Mouse (Mus musculus): ENCODE results near the gene Ggt6. TPM values are rescaled to one million over a fixed set of nuclear protein-coding genes. Genes with fewer than 3 reads are reported as not detected.

Ggt6 gene
- under 1 TPM; 0.18 to 0.38 TPM for total RNA-seq (2021)
- long read RNA-seq, experiment 1 = 0 reads
- long read RNA-seq, experiment 2 = 0 reads

GRCm38 (mm10) chr11:72434963-72435693 lies at the start of gene Ggt6:
TSS of gene Ggt6 (plus strand) at chr11:72435526.
- DNase-seq = no peak
- intact Hi-C loops (cut with DNase I; ENCODE audit: low total_unique reads) = loop anchor here (5.0 kb wide), 2 partner anchors 127 to 208 kb away; no protein-coding TSS in a partner anchor

- intact Hi-C loops (cut with DNase I; ENCODE audit: low total_unique reads) = no loop called here
- no peak for DNase-seq
Observed at GRCm38 (mm10) chr11:72388113-72388529, 47.2 kb upstream of the Ggt6 start.

DNA sequence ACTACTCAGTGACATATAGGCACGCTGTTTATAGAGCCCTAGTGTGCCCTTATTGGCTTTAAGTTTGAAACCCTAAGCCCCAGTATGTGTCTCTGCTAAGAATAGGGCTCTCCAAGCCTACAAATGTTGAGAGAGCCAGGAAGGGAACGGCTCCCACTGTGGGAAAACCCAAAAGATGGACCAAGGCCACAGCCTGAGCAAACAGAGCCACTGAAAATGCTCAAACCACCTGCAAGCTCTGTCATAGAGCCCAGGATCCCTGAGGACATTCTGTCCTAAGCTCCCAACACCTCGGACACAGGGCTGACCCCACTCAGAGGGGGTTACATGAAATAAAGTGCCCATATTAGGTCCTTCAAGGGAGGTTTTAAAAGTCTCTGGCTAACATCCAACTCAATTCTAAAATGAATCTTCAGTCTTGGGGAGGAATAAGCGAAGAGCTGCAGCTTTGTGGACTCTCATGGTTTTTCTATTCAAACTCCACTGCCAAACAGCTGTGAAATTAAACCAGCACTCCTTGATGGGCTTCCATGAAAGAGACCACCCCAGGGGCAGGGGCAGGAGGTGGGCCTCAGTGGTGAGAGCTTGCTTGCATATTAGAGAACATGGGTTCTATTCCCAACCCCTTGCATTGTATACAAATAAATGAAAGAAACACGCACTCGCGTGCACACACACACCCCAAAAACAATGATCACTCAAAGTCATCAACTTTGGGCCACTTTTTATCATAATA lies 45.8 kb upstream of the Ggt6 start:
- intact Hi-C loops (cut with DNase I; ENCODE audit: low total_unique reads) = no loop called here
- peak; percentile 47 for DNase-seq

DNA sequence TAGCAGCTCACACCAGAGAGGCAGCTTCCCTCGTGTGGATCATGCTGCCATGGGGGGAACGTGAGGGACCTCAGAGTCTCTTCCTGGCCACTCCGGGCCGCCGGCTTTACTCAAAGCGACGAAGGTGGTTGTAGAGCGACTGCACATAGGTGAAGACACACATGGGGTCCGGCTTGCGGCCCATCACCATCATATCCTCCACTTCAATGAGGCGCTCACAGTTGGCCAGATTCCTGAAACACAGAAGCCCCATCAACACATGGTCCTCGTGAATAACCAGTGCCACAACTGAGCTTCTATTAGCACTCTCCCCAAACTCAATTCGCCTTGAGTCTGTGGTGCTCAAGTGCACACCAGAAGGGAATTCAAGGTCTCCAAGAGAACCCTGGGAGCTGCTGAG lies 44.1 kb upstream of the Ggt6 start:
- intact Hi-C loops (cut with DNase I; ENCODE audit: low total_unique reads) = no loop called here
- no peak for DNase-seq

DNA sequence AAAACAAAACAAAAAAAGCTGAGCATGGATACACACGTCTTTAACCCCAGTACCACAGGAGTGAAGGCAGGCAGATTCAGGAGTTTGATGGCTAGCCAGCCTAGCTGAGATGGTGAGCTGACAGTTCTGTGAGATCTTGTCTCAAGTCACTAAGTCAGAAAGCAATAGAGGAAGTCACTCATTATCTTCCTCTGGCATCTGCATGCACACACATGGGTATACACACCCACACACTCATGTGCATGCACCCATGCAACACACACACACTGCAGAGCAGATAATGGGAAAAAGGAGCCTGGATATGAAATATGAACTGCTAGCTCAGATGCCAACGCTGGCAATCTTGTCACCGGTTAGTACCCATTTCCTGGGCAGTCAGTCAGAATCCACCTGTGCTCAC lies 42.1 kb upstream of the Ggt6 start:
- no peak for DNase-seq
- intact Hi-C loops (cut with DNase I; ENCODE audit: low total_unique reads) = no loop called here

DNA sequence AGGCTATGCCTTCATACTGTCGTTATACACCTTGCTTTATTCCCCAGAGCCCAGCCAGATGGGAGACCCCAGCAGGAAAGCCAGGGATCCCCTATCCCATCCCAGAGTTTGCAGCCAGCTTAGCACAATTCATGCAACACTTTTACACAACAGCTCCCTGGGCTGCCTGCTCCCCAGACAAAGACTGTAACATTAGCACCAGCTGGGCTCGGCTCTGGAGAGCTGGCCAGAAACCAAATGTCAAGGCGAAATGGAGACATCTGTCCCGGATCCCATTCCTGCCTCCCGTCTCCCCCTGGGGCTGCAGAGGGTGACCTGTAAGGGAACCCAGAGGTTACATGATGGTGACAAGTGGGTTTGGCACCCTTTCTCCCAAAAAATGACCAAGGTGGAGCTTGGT lies 41.7 kb upstream of the Ggt6 start:
- intact Hi-C loops (cut with DNase I; ENCODE audit: low total_unique reads) = no loop called here
- peak; percentile 67 for DNase-seq

DNA sequence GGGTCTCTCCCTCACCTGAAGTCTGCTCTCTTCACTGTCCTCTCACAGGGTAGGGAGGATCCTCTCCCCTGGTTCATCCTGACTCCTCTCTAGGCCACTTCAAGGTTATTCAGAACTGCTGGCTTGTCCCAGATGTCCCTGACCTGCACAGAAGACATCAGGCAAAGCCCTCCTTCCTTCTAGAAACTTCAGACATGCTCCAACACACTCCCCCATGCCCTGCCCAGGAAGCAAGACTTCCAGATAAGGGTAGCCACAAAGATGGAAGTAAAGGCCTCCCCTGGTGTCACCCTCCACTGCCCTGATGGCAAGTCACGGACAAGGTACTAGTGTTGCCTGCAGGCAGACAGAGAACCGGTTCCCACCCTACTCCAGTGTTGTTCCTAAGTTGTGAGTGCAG lies 40.6 kb upstream of the Ggt6 start:
- intact Hi-C loops (cut with DNase I; ENCODE audit: low total_unique reads) = no loop called here
- DNase-seq = no peak

DNA sequence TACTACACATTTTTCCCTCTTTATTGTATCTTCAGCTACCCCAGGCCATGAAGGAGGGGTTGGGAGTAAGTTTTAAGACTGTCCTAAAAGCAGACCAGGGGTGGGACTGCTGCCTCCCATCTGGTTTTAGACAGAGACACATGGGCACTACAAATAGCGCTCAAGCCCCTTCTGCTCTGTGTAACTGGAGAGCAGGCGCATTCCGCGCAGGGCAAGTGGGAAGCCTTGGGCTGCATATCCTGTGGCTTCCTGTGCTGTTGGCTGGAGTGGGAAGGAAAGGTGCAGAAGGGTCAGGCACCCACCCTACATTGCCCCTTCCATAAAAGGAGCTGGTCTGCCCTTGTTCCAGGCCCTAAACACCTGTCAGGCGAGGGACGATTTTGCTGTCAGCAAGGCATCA lies 39.7 kb upstream of the Ggt6 start:
- no peak for DNase-seq
- intact Hi-C loops (cut with DNase I; ENCODE audit: low total_unique reads) = no loop called here

- intact Hi-C loops (cut with DNase I; ENCODE audit: low total_unique reads) = no loop called here
- DNase-seq = peak; percentile 57
Observed at GRCm38 (mm10) chr11:72396621-72397020, 38.7 kb upstream of the Ggt6 start.

GRCm38 (mm10) chr11:72397072-72397471 lies 38.3 kb upstream of the Ggt6 start:
- intact Hi-C loops (cut with DNase I; ENCODE audit: low total_unique reads) = no loop called here

GRCm38 (mm10) chr11:72397811-72398525 lies 37.4 kb upstream of the Ggt6 start:
- intact Hi-C loops (cut with DNase I; ENCODE audit: low total_unique reads) = no loop called here

More at GRCm38 (mm10) chr11:72397072-72397471, 38.3 kb upstream of the Ggt6 start:
- peak; percentile 86 for DNase-seq

DNA sequence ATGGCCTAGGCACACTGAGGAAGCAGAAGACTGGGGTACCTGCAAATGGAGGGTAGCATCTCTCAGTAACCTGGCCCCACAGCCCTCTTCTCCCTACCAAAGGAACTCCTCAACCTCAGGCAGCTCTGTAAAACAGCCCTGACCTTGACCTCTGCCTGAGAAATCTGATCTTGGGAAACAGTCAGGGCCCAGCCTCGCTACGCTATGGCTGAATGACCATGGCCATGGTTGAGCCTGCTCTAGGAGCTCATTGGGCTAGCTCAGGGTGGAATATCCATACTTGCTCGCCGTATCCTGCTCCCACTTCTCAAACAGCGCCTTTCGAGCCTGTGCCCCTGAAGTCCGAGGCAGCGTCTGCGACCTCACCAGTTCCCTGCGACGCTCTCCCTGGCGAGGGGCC lies 34.3 kb upstream of the Ggt6 start:
- intact Hi-C loops (cut with DNase I; ENCODE audit: low total_unique reads) = no loop called here
- no peak for DNase-seq

More at GRCm38 (mm10) chr11:72397811-72398525, 37.4 kb upstream of the Ggt6 start:
- no peak for DNase-seq

DNA sequence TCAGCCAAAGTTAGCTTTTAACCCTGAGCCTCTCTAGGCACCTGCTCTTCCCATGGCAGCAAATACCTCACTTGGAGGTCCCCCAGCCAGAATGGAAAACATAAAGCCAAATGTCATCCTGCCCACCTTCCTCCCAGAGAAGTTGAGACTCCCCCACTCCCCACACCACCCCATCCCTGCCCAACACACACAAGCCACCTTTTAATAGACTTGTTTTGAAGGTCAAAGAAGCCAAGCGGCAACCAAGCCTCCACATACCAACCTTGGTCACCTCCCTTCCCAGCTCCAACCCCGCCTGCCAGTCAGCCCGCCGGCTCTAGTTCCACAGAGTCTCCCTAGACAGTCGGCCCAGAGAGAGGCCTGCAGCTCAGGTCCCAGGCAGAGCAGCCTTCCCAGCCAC lies 33.3 kb upstream of the Ggt6 start:
- intact Hi-C loops (cut with DNase I; ENCODE audit: low total_unique reads) = no loop called here

GRCm38 (mm10) chr11:72402969-72403368 lies 32.4 kb upstream of the Ggt6 start:
- intact Hi-C loops (cut with DNase I; ENCODE audit: low total_unique reads) = no loop called here
- DNase-seq = no peak

More for the DNA sequence above, 33.3 kb upstream of the Ggt6 start:
- no peak for DNase-seq

GRCm38 (mm10) chr11:72405532-72405931 lies 29.8 kb upstream of the Ggt6 start:
- DNase-seq = no peak
- intact Hi-C loops (cut with DNase I; ENCODE audit: low total_unique reads) = no loop called here

- DNase-seq = no peak
Observed at GRCm38 (mm10) chr11:72406079-72406675, 29.1 kb upstream of the Ggt6 start.

GRCm38 (mm10) chr11:72407081-72407480 lies 28.2 kb upstream of the Ggt6 start:
- intact Hi-C loops (cut with DNase I; ENCODE audit: low total_unique reads) = no loop called here

More at GRCm38 (mm10) chr11:72406079-72406675, 29.1 kb upstream of the Ggt6 start:
- intact Hi-C loops (cut with DNase I; ENCODE audit: low total_unique reads) = no loop called here

GRCm38 (mm10) chr11:72407574-72407973 lies 27.8 kb upstream of the Ggt6 start:
- intact Hi-C loops (cut with DNase I; ENCODE audit: low total_unique reads) = no loop called here
- no peak for DNase-seq

More at GRCm38 (mm10) chr11:72407081-72407480, 28.2 kb upstream of the Ggt6 start:
- no peak for DNase-seq

GRCm38 (mm10) chr11:72408451-72409170 lies 26.7 kb upstream of the Ggt6 start:
- intact Hi-C loops (cut with DNase I; ENCODE audit: low total_unique reads) = no loop called here
- no peak for DNase-seq
